23 mouse cellular contexts compared by ENCODE assay signal in the genomic region with DNA sequence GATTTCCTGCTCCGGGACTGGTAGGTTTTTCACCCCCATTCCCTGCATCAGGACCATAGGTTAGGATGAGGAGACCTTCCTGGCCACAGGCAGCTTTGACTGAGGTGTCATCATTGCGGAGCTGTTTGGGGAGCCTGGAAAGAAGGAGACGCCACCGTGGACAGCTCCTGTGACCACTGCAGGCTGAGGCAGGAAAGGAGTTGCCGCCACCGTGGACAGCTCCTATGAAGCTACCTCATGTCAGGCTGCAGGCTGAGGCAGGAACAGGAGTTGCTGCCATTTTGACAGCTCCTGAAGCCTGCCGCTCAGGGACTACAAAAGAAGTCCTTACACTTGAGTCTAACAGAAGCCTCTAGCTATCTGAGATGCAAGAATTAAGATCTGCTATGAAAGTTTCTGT. TPM values are rescaled to one million over a fixed set of nuclear protein-coding genes. Genes with fewer than 3 reads are reported as not detected.
DNase-seq lines count a peak whose midpoint lies in the region; ATAC-seq and TF ChIP-seq lines count a peak whose summit lies in the region.
"Had no signal": no experiment of that assay in that cellular context is flagged by ENCODE, and none has a peak within 500 bp of the region (broad histone marks: within the 10 kb centered on the region; RNA-seq: fewer than 3 reads in every experiment).

No protein-coding gene starts in this region.

- no peaks in the 10 kb centered on the region for H3K27me3 ChIP-seq in megakaryocyte, embryonic 14.5 days (replicated peaks)
- H3K27me3 ChIP-seq: CH12.LX; embryonic facial prominence, embryonic 12.5 days; embryonic facial prominence, embryonic 15.5 days; hindbrain, embryonic 12.5 days; hindbrain, embryonic 15.5 days had no signal

- ATAC-seq in megakaryocyte, adult 5-6 weeks (ENCODE audit: poor library complexity, severe bottlenecking), result no peak
- ATAC-seq: forebrain, embryonic 14.5 days; forebrain, postnatal 0 days had no signal

- H3K9me3 ChIP-seq in megakaryocyte, embryonic 14.5 days, result peaks cover 13% of the 10 kb centered on the region
- H3K9me3 ChIP-seq: embryonic facial prominence, embryonic 12.5 days; embryonic facial prominence, embryonic 15.5 days; hindbrain, embryonic 12.5 days; hindbrain, embryonic 15.5 days had no signal

- DNase-seq in ES-CJ7 (ENCODE audit: low read depth, low spot score), result peak; percentile 78
- peak; percentile 90 for DNase-seq in R1 (ENCODE audit: low read depth, low spot score)
- peak; percentile 44 for DNase-seq in yolk sac, embryonic 10.5 days (ENCODE audit: low spot score)
- no peak for DNase-seq in lung, postnatal 14 days
- DNase-seq in layer of hippocampus, adult 2 months (ENCODE audit: low spot score in 2 of 2), result no peak
- DNase-seq: adrenal gland, adult 2 months; adrenal gland, postnatal 14 days; B cell, adult 2 months; cerebellum, adult 11 months; cerebellum, adult 2 months; cerebellum, adult 9-11 months; cerebellum, postnatal 25 days; forebrain, postnatal 0 days; gastrocnemius, adult 2 months; gastrocnemius, postnatal 14 days had no signal

- H3K4me1 ChIP-seq in megakaryocyte, embryonic 14.5 days, result peaks cover 24% of the 10 kb centered on the region

- H3K4me3 ChIP-seq in megakaryocyte, embryonic 14.5 days (replicated peaks), result peak overlapping the region; percentile 17
- H3K4me3 ChIP-seq in layer of hippocampus, adult 2 months, result no peak overlapping the region
- H3K4me3 ChIP-seq: embryonic facial prominence, embryonic 12.5 days; embryonic facial prominence, embryonic 15.5 days; gastrocnemius, adult 2 months; hindbrain, embryonic 12.5 days; hindbrain, embryonic 15.5 days had no signal

- no peak overlapping the region for H3K27ac ChIP-seq in layer of hippocampus, adult 2 months
- H3K27ac ChIP-seq: embryonic facial prominence, embryonic 12.5 days; embryonic facial prominence, embryonic 15.5 days; gastrocnemius, adult 2 months; hindbrain, embryonic 12.5 days; hindbrain, embryonic 15.5 days had no signal

- TF ChIP-seq CTCF in layer of hippocampus, adult 2 months (conservative IDR thresholded peaks at IDR 0.05), result no peak

- H3K36me3 ChIP-seq in megakaryocyte, embryonic 14.5 days (replicated peaks; ENCODE audit: low read length), result peaks cover 66% of the 10 kb centered on the region

RNA-seq across cellular contexts. Expression of gene Prr14, which starts 4.5 kb away (rescaled TPM):
- 83.1 and 177 TPM in 2 replicates for polyA plus RNA-seq in megakaryocyte, embryonic 14.5 days (2012; ENCODE audit: insufficient read depth, low replicate concordance)
- total RNA-seq in megakaryocyte, adult 5-6 weeks (2015), result 113 and 114 TPM in 2 replicates
- total RNA-seq in megakaryocyte, adult 5-6 weeks (2017), result 37.0 and 46.2 TPM in 2 replicates
- 10 to 100 TPM; 29.2 to 35.3 TPM for total RNA-seq in layer of hippocampus, adult 2 months (2021)

RNA-seq across cellular contexts. Expression of gene Zfp689, which starts 5.9 kb away (rescaled TPM):
- polyA plus RNA-seq in megakaryocyte, embryonic 14.5 days (2012; ENCODE audit: insufficient read depth, low replicate concordance), result 4.4 and 12.0 TPM in 2 replicates
- total RNA-seq in megakaryocyte, adult 5-6 weeks (2015), result 1.2 and 1.6 TPM in 2 replicates
- 1.4 and 1.8 TPM in 2 replicates for total RNA-seq in megakaryocyte, adult 5-6 weeks (2017)
- total RNA-seq in layer of hippocampus, adult 2 months (2021), result 1 to 10 TPM; 5.0 to 7.6 TPM

RNA-seq across cellular contexts. Expression of gene Fbrs, which starts 24.1 kb away (rescaled TPM):
- polyA plus RNA-seq in megakaryocyte, embryonic 14.5 days (2012; ENCODE audit: insufficient read depth, low replicate concordance), result 237 and 322 TPM in 2 replicates
- 115 and 138 TPM in 2 replicates for total RNA-seq in megakaryocyte, adult 5-6 weeks (2015)
- total RNA-seq in megakaryocyte, adult 5-6 weeks (2017), result 28.1 and 38.1 TPM in 2 replicates
- 10 to 100 TPM; 60.3 to 72.5 TPM for total RNA-seq in layer of hippocampus, adult 2 months (2021)

RNA-seq across cellular contexts. Expression of gene Zfp688, which starts 33.0 kb away (rescaled TPM):
- 12.3 and 25.6 TPM in 2 replicates for polyA plus RNA-seq in megakaryocyte, embryonic 14.5 days (2012; ENCODE audit: insufficient read depth, low replicate concordance)
- 17.1 and 17.3 TPM in 2 replicates for total RNA-seq in megakaryocyte, adult 5-6 weeks (2015)
- 7.9 and 14.0 TPM in 2 replicates for total RNA-seq in megakaryocyte, adult 5-6 weeks (2017)
- 10 to 100 TPM; 12.2 to 17.3 TPM for total RNA-seq in layer of hippocampus, adult 2 months (2021)

RNA-seq across cellular contexts. Expression of gene Zfp764, which starts 48.3 kb away (rescaled TPM):
- 0.32 TPM in 1 of 2 replicates, not detected in the other for polyA plus RNA-seq in megakaryocyte, embryonic 14.5 days (2012; ENCODE audit: insufficient read depth, low replicate concordance)
- total RNA-seq in megakaryocyte, adult 5-6 weeks (2015), result 8.5 and 10.5 TPM in 2 replicates
- 9.1 and 9.5 TPM in 2 replicates for total RNA-seq in megakaryocyte, adult 5-6 weeks (2017)
- 1 to 10 TPM; 4.4 to 4.5 TPM for total RNA-seq in layer of hippocampus, adult 2 months (2021)

Comparison
In these comparisons a context has a peak if more than half of its experiments do, and no peak if none do; other contexts are left out.
1. DNase-seq: peak in ES-CJ7 (single experiment), R1 (single experiment) and yolk sac, embryonic 10.5 days (single experiment); none in lung, postnatal 14 days (single experiment) and layer of hippocampus, adult 2 months (0 of 2).